26 mouse cellular contexts compared by ENCODE assay signal in the genomic region with DNA sequence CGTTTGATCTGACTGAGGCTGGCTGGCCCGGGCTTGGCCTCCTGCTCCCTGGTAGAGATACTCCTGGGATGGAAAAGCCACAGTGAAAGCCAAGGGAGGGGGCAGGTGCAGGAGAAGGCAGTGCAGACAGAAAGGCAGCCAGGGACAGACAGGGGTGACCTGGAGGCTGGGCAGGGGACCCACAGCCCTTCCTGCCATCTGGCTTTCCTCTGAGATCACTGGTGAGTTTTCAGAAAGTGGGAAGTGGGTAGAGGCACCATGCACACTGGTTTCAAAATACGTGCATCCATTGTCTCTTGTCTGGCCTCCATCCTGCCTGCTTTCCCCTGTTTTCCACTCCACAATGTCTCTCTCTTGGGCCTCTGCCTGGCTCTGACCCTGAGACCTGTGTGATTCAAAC. TPM values are rescaled to one million over a fixed set of nuclear protein-coding genes. Genes with fewer than 3 reads are reported as not detected.
DNase-seq lines count a peak whose midpoint lies in the region; ATAC-seq and TF ChIP-seq lines count a peak whose summit lies in the region.
"Had no signal": no experiment of that assay in that cellular context is flagged by ENCODE, and none has a peak within 500 bp of the region (broad histone marks: within the 10 kb centered on the region; RNA-seq: fewer than 3 reads in every experiment).

No protein-coding gene starts in this region.

- peak; percentile 64 for ATAC-seq in granulocyte monocyte progenitor cell, adult 5-6 weeks (replicated peaks; ENCODE audit: poor library complexity, severe bottlenecking)
- ATAC-seq: activated CD4-positive, CD25-positive, alpha-beta regulatory T cell, adult 4 months; forebrain, embryonic 15.5 days had no signal

- 0 out of 2 replicates have a peak overlapping the region, but pooled peaks have one; percentile 2 for H3K27ac ChIP-seq in bone marrow macrophage, adult 2 months (ENCODE audit: insufficient read depth, low read depth, low read length)
- H3K27ac ChIP-seq: forebrain, embryonic 15.5 days; heart, embryonic 10.5 days; hindbrain, embryonic 15.5 days had no signal

- DNase-seq in layer of hippocampus, adult 9-11 months, result peak; percentile 21
- DNase-seq in layer of hippocampus, adult 18-20 months (ENCODE audit: low spot score in 2 of 2), result no peak
- no peak for DNase-seq in lung, postnatal 25 days (ENCODE audit: low spot score)
- no peak for DNase-seq in lung, postnatal 4 days
- DNase-seq in adrenal gland, postnatal 10 days, result no peak
- DNase-seq: adrenal gland, postnatal 25 days; cerebellum, adult 11 months; cerebellum, adult 8-10 months; cerebellum, postnatal 14 days; gastrocnemius, postnatal 36 days; heart, adult 18-20 months; heart, postnatal 10 days; heart, postnatal 4 days had no signal

- no peak for TF ChIP-seq CTCF in bone marrow macrophage, adult 2 months (IDR thresholded peaks at IDR 0.05; ENCODE audit: low read depth, low read length)

- no peak overlapping the region for H3K4me3 ChIP-seq in bone marrow macrophage, adult 2 months (ENCODE audit: insufficient read depth, low read length)
- peak overlapping the region; percentile 7 for H3K4me3 ChIP-seq in megakaryocyte, embryonic 14.5 days (replicated peaks)
- H3K4me3 ChIP-seq: erythroblast, embryonic 14.5 days; forebrain, embryonic 15.5 days; heart, embryonic 10.5 days; hindbrain, embryonic 15.5 days had no signal

- no peak for TF ChIP-seq POLR2A in bone marrow macrophage, adult 2 months (IDR thresholded peaks at IDR 0.05; ENCODE audit: borderline replicate concordance, low read depth, low read length)

- H3K9me3 ChIP-seq in megakaryocyte, embryonic 14.5 days, result no peaks in the 10 kb centered on the region
- H3K9me3 ChIP-seq: forebrain, embryonic 15.5 days; heart, embryonic 10.5 days; hindbrain, embryonic 15.5 days had no signal

- H3K27me3 ChIP-seq in megakaryocyte, embryonic 14.5 days (replicated peaks), result peaks cover 2% of the 10 kb centered on the region
- H3K27me3 ChIP-seq: CH12.LX; forebrain, embryonic 15.5 days; hindbrain, embryonic 15.5 days; Patski had no signal

- H3K36me3 ChIP-seq in megakaryocyte, embryonic 14.5 days (replicated peaks; ENCODE audit: low read length), result peaks cover 52% of the 10 kb centered on the region
- H3K36me3 ChIP-seq: forebrain, embryonic 15.5 days; heart, embryonic 10.5 days; hindbrain, embryonic 15.5 days had no signal

- H3K4me1 ChIP-seq in bone marrow macrophage, adult 2 months (ENCODE audit: control insufficient read depth, insufficient read depth, low read length), result peaks cover 29% of the 10 kb centered on the region
- H3K4me1 ChIP-seq in megakaryocyte, embryonic 14.5 days, result peaks cover 53% of the 10 kb centered on the region
- H3K4me1 ChIP-seq: forebrain, embryonic 15.5 days; hindbrain, embryonic 15.5 days had no signal

RNA-seq across cellular contexts. Expression of gene Haao, which starts 18.4 kb away (rescaled TPM):
- total RNA-seq in layer of hippocampus, adult 18-20 months (2021), result under 1 TPM in 1 of 2 experiments, not detected in 1; 0.30 TPM
- polyA plus RNA-seq in bone marrow macrophage, adult 2 months (2012; ENCODE audit: insufficient read depth, insufficient read length, missing spikeins), result 0.79 and 1.6 TPM in 2 replicates
- 36.7 and 42.2 TPM in 2 replicates for total RNA-seq in granulocyte monocyte progenitor cell, adult 5-6 weeks (2014; fragmentation: Nextera tagmentation)
- total RNA-seq in granulocyte monocyte progenitor cell, adult 5-6 weeks (2017), result 17.0 and 26.2 TPM in 2 replicates
- polyA plus RNA-seq in megakaryocyte, embryonic 14.5 days (2012; ENCODE audit: insufficient read depth, low replicate concordance), result 1.9 TPM in 1 of 2 replicates, not detected in the other
- 10 to 100 TPM; 12.6 to 27.1 TPM for total RNA-seq in adrenal gland, postnatal 10 days (2021)
- total RNA-seq: gastrocnemius, postnatal 36 days; heart, postnatal 10 days had no signal
- polyA plus RNA-seq: C2C12; erythroblast, embryonic 14.5 days; forebrain, embryonic 11.5 days; forebrain, embryonic 15.5 days; heart, embryonic 14.5 days; Patski had no signal

Comparison
In these comparisons a context has a peak if more than half of its experiments do, and no peak if none do; other contexts are left out.
1. RNA of gene Haao, which starts 18.4 kb away (total RNA-seq): 17.0 to 42.2 TPM in granulocyte monocyte progenitor cell, adult 5-6 weeks and 12.6 to 27.1 TPM in adrenal gland, postnatal 10 days; 0.30 TPM in layer of hippocampus, adult 18-20 months; every median in the first group is over 10 times any median in the second.